ENCODE assay signal across 8 mouse cellular contexts in the genomic region with DNA sequence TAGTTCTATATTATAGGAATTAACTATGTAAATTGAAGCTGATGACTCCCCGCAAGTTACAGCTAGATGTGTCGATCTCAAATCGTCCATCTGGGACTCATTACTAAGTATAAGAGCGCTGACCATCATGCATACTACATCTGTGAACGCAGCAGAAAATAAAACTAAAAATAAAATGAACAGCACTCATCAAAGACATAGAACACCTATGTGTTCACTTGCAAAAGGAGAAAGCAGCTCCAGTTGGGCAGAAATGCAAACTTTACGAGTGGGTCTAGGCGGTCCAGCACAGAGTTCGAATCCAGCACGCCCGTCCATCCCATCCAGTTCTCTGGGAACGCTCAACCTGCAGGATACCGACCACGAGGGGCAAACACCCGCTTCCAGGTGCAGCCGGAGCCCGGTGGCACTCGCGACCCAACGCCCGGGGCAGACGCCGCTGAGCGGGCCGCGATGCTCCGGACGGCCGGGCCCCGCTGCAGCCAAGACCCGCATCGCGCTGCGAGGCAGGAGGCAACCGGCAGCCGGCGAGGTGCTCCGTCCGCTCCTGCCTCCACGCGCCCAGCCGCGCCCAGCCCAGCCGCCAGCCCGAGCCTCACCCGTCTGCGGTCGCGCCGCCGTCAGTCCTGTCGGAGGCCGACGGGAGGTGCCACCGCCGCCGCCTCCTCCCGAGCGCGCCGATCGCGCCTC. TPM values are rescaled to one million over a fixed set of nuclear protein-coding genes. Genes with fewer than 3 reads are reported as not detected.
DNase-seq lines count a peak whose midpoint lies in the region; ATAC-seq and TF ChIP-seq lines count a peak whose summit lies in the region.

No protein-coding gene starts in this region.

- peak; percentile 83 for ATAC-seq in limb, embryonic 14.5 days (ENCODE audit: low FRiP score, low read depth)

- peaks cover 2% of the 10 kb centered on the region; the same call in 1 of the 2 replicates for H3K36me3 ChIP-seq in heart, adult 2 months (ENCODE audit: control insufficient read depth, insufficient read depth, low read length)
- H3K36me3 ChIP-seq in erythroblast, embryonic 14.5 days (ENCODE audit: control insufficient read depth), result no peaks in the 10 kb centered on the region
- no peaks in the 10 kb centered on the region for H3K36me3 ChIP-seq in limb, embryonic 14.5 days (ENCODE audit: control insufficient read depth, insufficient read depth, low read length)

- intact Hi-C loops in heart, adult 2 months (cut with DNase I), result loop anchor here (1.0 to 2.0 kb wide), 2 partner anchors 15 to 30 kb away; no protein-coding TSS in a partner anchor

- WGBS in heart, adult 2 months, result 2% methylated on average over 50 of the region's 62 CpGs
- whole genome bisulfite sequencing in limb, embryonic 14.5 days, result 2% methylated on average over 33 of the region's 62 CpGs

- TF ChIP-seq EP300 in heart, adult 2 months (IDR thresholded peaks at IDR 0.05; ENCODE audit: insufficient read depth, low read depth, low read length), result no peak

- no peak for DNase-seq in heart, adult 2 months
- no peak for DNase-seq in heart, adult 8-10 months (ENCODE audit: low spot score)
- peak; percentile 53 for DNase-seq in 3T3-L1 (ENCODE audit: low read depth, low spot score)
- no peak for DNase-seq in limb, embryonic 14.5 days (ENCODE audit: low spot score)
- DNase-seq in ovary, postnatal 10 days (ENCODE audit: low spot score), result no peak
- DNase-seq in right cerebral cortex, postnatal 4 days, result no peak
- no peak for DNase-seq in spleen, postnatal 10 days (ENCODE audit: low spot score in 2 of 2)

- H3K27ac ChIP-seq in heart, adult 2 months, result peak overlapping the region; percentile 75
- H3K27ac ChIP-seq in limb, embryonic 14.5 days (replicated peaks; ENCODE audit: low read depth, low read length), result peak overlapping the region; percentile 81

- H3K4me3 ChIP-seq in heart, adult 2 months, result peak overlapping the region; percentile 86
- peak overlapping the region; percentile 76 for H3K4me3 ChIP-seq in erythroblast, embryonic 14.5 days (replicated peaks)
- H3K4me3 ChIP-seq in limb, embryonic 14.5 days (replicated peaks; ENCODE audit: low read length), result peak overlapping the region; percentile 83

- no peak for TF ChIP-seq CTCF in heart, adult 2 months (IDR thresholded peaks at IDR 0.05)

- peaks cover 3% of the 10 kb centered on the region for H3K4me1 ChIP-seq in heart, adult 2 months (ENCODE audit: control insufficient read depth, insufficient read depth, low read length)
- H3K4me1 ChIP-seq in erythroblast, embryonic 14.5 days (ENCODE audit: control insufficient read depth), result peaks cover 20% of the 10 kb centered on the region
- H3K4me1 ChIP-seq in limb, embryonic 14.5 days (ENCODE audit: control insufficient read depth, insufficient read depth, low read length), result peaks cover 14% of the 10 kb centered on the region; the same call in 1 of the 2 replicates

- H3K4me2 ChIP-seq in limb, embryonic 14.5 days (replicated peaks; ENCODE audit: low read depth, low read length, severe bottlenecking), result peak overlapping the region; percentile 60

- H3K79me2 ChIP-seq in heart, adult 2 months (replicated peaks; ENCODE audit: control insufficient read depth, insufficient read depth, low read length), result peaks cover 2% of the 10 kb centered on the region

- H3K9ac ChIP-seq in heart, adult 2 months (ENCODE audit: low read depth, low read length), result peak overlapping the region; percentile 99
- H3K9ac ChIP-seq in limb, embryonic 14.5 days (ENCODE audit: low read depth, low read length, severe bottlenecking), result peak overlapping the region; percentile 91

- H3K9me3 ChIP-seq in erythroblast, embryonic 14.5 days (ENCODE audit: control insufficient read depth, low read length), result peaks cover 2% of the 10 kb centered on the region; the same call in 1 of the 2 replicates
- no peaks in the 10 kb centered on the region for H3K9me3 ChIP-seq in limb, embryonic 14.5 days (ENCODE audit: control insufficient read depth, low read length)

- H3K27me3 ChIP-seq in heart, adult 2 months (ENCODE audit: control insufficient read depth, insufficient read depth, low read length), result no peaks in the 10 kb centered on the region
- H3K27me3 ChIP-seq in erythroblast, embryonic 14.5 days (ENCODE audit: control insufficient read depth), result no peaks in the 10 kb centered on the region
- no peaks in the 10 kb centered on the region for H3K27me3 ChIP-seq in limb, embryonic 14.5 days (ENCODE audit: control insufficient read depth, insufficient read depth, low read length)

- TF ChIP-seq POLR2A in heart, adult 2 months (IDR thresholded peaks at IDR 0.05; ENCODE audit: insufficient read depth, low read depth, low read length), result no peak
- TF ChIP-seq POLR2A in limb, embryonic 14.5 days (IDR thresholded peaks at IDR 0.05; ENCODE audit: borderline replicate concordance, extremely low read depth, insufficient read depth, insufficient read length), result no peak

RNA-seq across cellular contexts. Expression of a gene that starts 0.5 kb away (rescaled TPM):
- 10 to 100 TPM; 27.3 to 27.4 TPM for total RNA-seq in heart, adult 2 months (2021)
- polyA plus RNA-seq in heart, adult 2 months (2012; rRNA removed), result 3.4 and 6.0 TPM in 2 replicates
- 10 to 100 TPM; 27.0 to 33.8 (median 32.0) TPM for total RNA-seq in heart, adult 8-10 months (2022)
- polyA plus RNA-seq in erythroblast, embryonic 14.5 days (2012), result 0.14 and 0.17 TPM in 2 replicates
- 14.9 and 23.8 TPM in 2 replicates for polyA plus RNA-seq in limb, embryonic 14.5 days (2012; rRNA removed)
- 62.1 and 65.2 TPM in 2 replicates for polyA plus RNA-seq in limb, embryonic 14.5 days (2014; fragmentation: Nextera tagmentation; extraction: Ambion mirVana)
